Mouse (Mus musculus) neural tube, embryonic 12.5 days (tissue): ENCODE data around the gene Ccdc12. TPM values are rescaled to one million over a fixed set of nuclear protein-coding genes. Genes with fewer than 3 reads are reported as not detected.
A peak's percentile ranks its signal among the peaks of the same experiment; 100 is the strongest.

Source experiments
- ATAC-seq: fragments of 200-750 bp; cut with Nextera tagmentation; 2 replicates; pipeline ENCODE4 v1.8.0; 2017; ENCODE audit warnings: low read depth, mild to moderate bottlenecking, moderate TSS enrichment, moderate library complexity; ENCODE audit not compliant: low FRiP score
- H3K27ac ChIP-seq: fragments of 300-500 bp; sonication (generic); 2 replicates; pipeline ENCODE4 v1.5.1; 2016
- H3K27me3 ChIP-seq: fragments of 300-500 bp; sonication (generic); replicated peaks from 2 replicates; pipeline ENCODE4 v1.6.1; 2016; ENCODE audit warnings: mild to moderate bottlenecking
- H3K36me3 ChIP-seq: fragments of 300-500 bp; sonication (generic); 2 replicates; pipeline ENCODE4 v1.6.1; 2016; ENCODE audit warnings: mild to moderate bottlenecking
- H3K4me1 ChIP-seq: fragments of 300-500 bp; sonication (generic); 2 replicates; pipeline ENCODE4 v1.6.1; 2016
- H3K4me2 ChIP-seq: fragments of 300-500 bp; sonication (generic); replicated peaks from 2 replicates; pipeline ENCODE4 v1.6.1; 2016; ENCODE audit warnings: mild to moderate bottlenecking
- H3K4me3 ChIP-seq: fragments of 300-500 bp; sonication (generic); 2 replicates; pipeline ENCODE4 v1.5.1; 2016
- H3K9ac ChIP-seq: fragments of 300-500 bp; sonication (generic); 2 replicates; pipeline ENCODE4 v1.6.1; 2016; ENCODE audit warnings: mild to moderate bottlenecking
- H3K9me3 ChIP-seq: fragments of 300-500 bp; sonication (generic); 2 replicates; pipeline ENCODE4 v1.6.1; 2016; ENCODE audit warnings: mild to moderate bottlenecking
- WGBS: fragments of 180-500 bp; shearing (Covaris S2); methylation state at CpG from one replicate; pipeline ENCODE4 v1.1.7; 2016; 5-methylcytosine and 5-hydroxymethylcytosine counted together
- polyA plus RNA-seq: library from polyadenylated mRNA; unstranded; fragments of >200 nt; fragmentation: Nextera tagmentation; extraction: Ambion mirVana; gene quantifications from 2 replicates; pipeline ENCODE4 v1.2.1, GENCODE M21; 2016

Gene Ccdc12
- polyA plus RNA-seq, result 125 and 133 TPM in 2 replicates

DNA sequence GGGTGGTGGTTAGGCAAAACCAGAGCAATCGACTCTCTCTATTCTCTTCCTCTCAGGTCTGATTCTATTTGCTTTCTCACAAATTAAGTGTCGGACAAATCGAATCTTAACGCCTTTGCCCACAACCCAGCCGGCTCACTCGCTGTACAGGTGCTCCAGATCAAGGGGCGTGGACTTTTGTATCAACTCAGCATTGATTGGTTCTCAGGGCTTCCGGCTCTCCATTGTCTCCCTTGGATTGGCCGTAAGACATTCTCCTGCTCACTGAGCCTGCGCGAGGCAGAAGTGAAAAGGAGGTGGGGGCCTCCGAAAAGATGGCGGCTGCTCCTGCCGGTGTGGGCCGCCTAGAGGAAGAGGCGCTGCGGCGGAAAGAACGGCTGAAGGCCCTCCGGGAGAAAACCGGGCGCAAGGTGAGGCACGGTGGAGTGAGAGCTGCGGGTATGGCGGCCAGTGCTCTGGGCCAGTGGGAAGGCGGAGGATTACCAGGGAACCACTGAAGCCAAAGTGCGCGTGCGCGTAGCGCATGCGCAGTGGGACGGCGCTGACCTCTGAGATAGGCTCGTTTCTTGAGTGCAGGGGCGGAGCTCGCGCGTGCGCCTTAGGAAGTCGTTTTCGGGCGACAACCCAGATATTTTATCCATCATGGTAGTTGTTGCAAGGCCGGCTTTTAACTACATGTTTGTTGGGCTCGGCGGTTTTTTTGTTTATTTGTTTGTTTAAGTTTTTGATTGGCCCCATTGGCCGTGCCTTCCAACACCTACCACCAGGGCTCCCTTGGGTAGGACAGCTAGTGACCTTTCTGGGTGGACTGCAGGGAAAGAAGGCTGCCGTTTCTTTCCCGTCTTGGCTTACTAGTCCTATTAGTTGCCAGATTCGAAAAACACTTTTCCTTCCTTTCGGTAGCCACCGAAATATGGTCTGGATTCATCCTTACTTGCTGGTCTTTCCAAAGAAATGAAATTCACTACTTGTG, at the start of gene Ccdc12:
TSS of gene Ccdc12 (plus strand) at position 255 of the 973 bp plus-strand sequence.
- Histone ChIP-seq H3K4me1 (peaks cover 37% of the 10 kb centered on the region), H3K4me3 (peak within 1 kb of the TSS; percentile 60)

DNA sequence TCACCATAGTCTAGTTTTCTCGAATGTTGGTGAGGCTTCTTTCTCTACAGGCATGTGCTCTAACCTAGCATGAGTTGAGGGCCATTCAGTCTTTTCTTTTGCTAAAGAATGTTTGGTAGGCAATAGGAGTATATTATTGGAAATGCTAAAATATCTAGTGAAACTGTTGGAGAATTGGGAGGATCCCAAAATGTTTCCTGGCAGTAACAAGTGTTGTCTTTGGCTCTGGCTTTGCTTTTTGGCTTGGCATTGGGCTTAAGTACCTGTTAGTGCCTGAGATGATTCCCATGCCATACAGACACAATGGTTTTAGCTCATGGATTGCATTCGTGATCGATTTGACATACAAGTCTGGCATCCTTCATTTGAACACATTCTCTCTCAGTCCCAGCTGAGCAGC, 44.8 kb upstream of the Ccdc12 start:
- H3K27me3 ChIP-seq, result no peaks in the 10 kb centered on the region
- no peak overlapping the region for H3K4me3 ChIP-seq
- H3K9ac ChIP-seq, result no peak overlapping the region
- peaks cover 30% of the 10 kb centered on the region for H3K36me3 ChIP-seq
- ATAC-seq, result no peak
- H3K9me3 ChIP-seq, result no peaks in the 10 kb centered on the region
- H3K27ac ChIP-seq, result no peak overlapping the region
- 95% methylated on average over 3 of the region's 3 CpGs for WGBS
- H3K4me2 ChIP-seq, result no peak overlapping the region
- no peaks in the 10 kb centered on the region for H3K4me1 ChIP-seq

More for the DNA sequence above, at the start of gene Ccdc12:
- Histone ChIP-seq H3K9me3 (no peaks in the 10 kb centered on the region), H3K9ac (peak within 1 kb of the TSS; percentile 80), H3K4me2 (peak within 1 kb of the TSS; percentile 76), H3K27me3 (peaks cover 23% of the 10 kb centered on the region), H3K27ac (peak within 1 kb of the TSS; percentile 88), H3K36me3 (peaks cover 4% of the 10 kb centered on the region; the same call in 1 of the 2 replicates)
- WGBS, result under 1% methylated on average over 52 of the region's 52 CpGs
- ATAC-seq, result peak; percentile 97

- Histone ChIP-seq H3K9me3 (no peaks in the 10 kb centered on the region), H3K4me3 (no peak overlapping the region), H3K27ac (no peak overlapping the region), H3K36me3 (peaks cover 70% of the 10 kb centered on the region), H3K4me1 (no peaks in the 10 kb centered on the region), H3K27me3 (no peaks in the 10 kb centered on the region), H3K4me2 (no peak overlapping the region), H3K9ac (no peak overlapping the region)
- no peak for ATAC-seq
- WGBS, result 77% methylated on average over 3 of the region's 3 CpGs
Measured at GRCm38 (mm10) chr9:110617081-110617480, 39.2 kb upstream of the Ccdc12 start.

- H3K9me3 ChIP-seq, result no peaks in the 10 kb centered on the region
- H3K9ac ChIP-seq, result no peak overlapping the region
- H3K4me1 ChIP-seq, result peaks cover 21% of the 10 kb centered on the region
- H3K4me2 ChIP-seq, result no peak overlapping the region
- no peaks in the 10 kb centered on the region for H3K27me3 ChIP-seq
- peaks cover 61% of the 10 kb centered on the region for H3K36me3 ChIP-seq
- 92% methylated on average over 7 of the region's 7 CpGs for WGBS
- H3K4me3 ChIP-seq, result no peak overlapping the region
- H3K27ac ChIP-seq, result no peak overlapping the region
- no peak for ATAC-seq
Measured at GRCm38 (mm10) chr9:110620180-110620579, 36.1 kb upstream of the Ccdc12 start.

DNA sequence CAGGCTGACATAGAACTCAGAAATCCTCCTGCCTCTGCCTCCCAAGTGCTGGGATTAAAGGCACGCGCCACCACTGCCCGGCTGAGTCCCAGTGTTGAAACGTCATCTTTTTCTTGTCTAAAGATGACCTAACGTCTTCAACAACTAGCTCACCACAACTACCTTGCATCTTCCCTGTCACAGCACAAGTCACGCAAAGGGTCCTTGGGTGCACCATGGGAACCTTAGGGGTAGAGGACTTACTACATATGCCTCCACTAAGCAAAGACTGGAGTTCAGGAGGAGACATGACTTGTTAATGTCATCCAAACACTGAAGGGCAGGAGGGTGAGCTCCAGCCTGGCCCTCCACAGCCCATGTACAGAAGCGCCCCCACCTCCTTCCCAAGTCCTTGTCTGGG, 35.6 kb upstream of the Ccdc12 start:
- Histone ChIP-seq H3K4me2 (no peak overlapping the region), H3K9ac (no peak overlapping the region), H3K4me1 (peaks cover 26% of the 10 kb centered on the region), H3K27ac (no peak overlapping the region), H3K27me3 (no peaks in the 10 kb centered on the region), H3K36me3 (peaks cover 56% of the 10 kb centered on the region), H3K9me3 (no peaks in the 10 kb centered on the region), H3K4me3 (no peak overlapping the region)
- ATAC-seq, result no peak
- 94% methylated on average over 7 of the region's 7 CpGs for WGBS

GRCm38 (mm10) chr9:110622621-110623219, 33.6 kb upstream of the Ccdc12 start:
- WGBS, result 86% methylated on average over 12 of the region's 12 CpGs
- peaks cover 41% of the 10 kb centered on the region for H3K36me3 ChIP-seq

GRCm38 (mm10) chr9:110623416-110624195, 32.7 kb upstream of the Ccdc12 start:
- Histone ChIP-seq H3K4me1 (peaks cover 26% of the 10 kb centered on the region), H3K9ac (peak overlapping the region; percentile 72), H3K4me2 (peak overlapping the region; percentile 97), H3K36me3 (peaks cover 33% of the 10 kb centered on the region), H3K9me3 (no peaks in the 10 kb centered on the region), H3K27ac (peak overlapping the region; percentile 70), H3K4me3 (peak overlapping the region; percentile 52), H3K27me3 (no peaks in the 10 kb centered on the region)
- ATAC-seq, result no peak
- 39% methylated on average over 8 of the region's 8 CpGs for WGBS

More at GRCm38 (mm10) chr9:110622621-110623219, 33.6 kb upstream of the Ccdc12 start:
- H3K27ac ChIP-seq, result no peak overlapping the region
- peak overlapping the region; percentile 97; the same call in 1 of the 2 replicates for H3K4me2 ChIP-seq
- H3K9me3 ChIP-seq, result no peaks in the 10 kb centered on the region
- no peak overlapping the region for H3K4me3 ChIP-seq
- no peak for ATAC-seq
- peaks cover 26% of the 10 kb centered on the region for H3K4me1 ChIP-seq
- no peak overlapping the region for H3K9ac ChIP-seq
- no peaks in the 10 kb centered on the region for H3K27me3 ChIP-seq

- Histone ChIP-seq H3K27ac (peak within 1 kb of the TSS; percentile 70), H3K9ac (peak within 1 kb of the TSS; percentile 72), H3K4me2 (peak within 1 kb of the TSS; percentile 97), H3K4me1 (peaks cover 26% of the 10 kb centered on the region), H3K9me3 (no peaks in the 10 kb centered on the region), H3K36me3 (peaks cover 23% of the 10 kb centered on the region), H3K27me3 (no peaks in the 10 kb centered on the region), H3K4me3 (peak within 1 kb of the TSS; percentile 52)
- peak; percentile 97 for ATAC-seq
- WGBS, result 1% methylated on average over 41 of the region's 41 CpGs
Measured at GRCm38 (mm10) chr9:110624361-110625166, 31.7 kb upstream of the Ccdc12 start, which contains the start of gene Nradd. TSS of gene Nradd (minus strand) at chr9:110624452.

- Histone ChIP-seq H3K4me3 (peak overlapping the region; percentile 52), H3K9ac (peak overlapping the region; percentile 72), H3K27me3 (no peaks in the 10 kb centered on the region), H3K4me1 (peaks cover 26% of the 10 kb centered on the region), H3K4me2 (peak overlapping the region; percentile 97), H3K27ac (peak overlapping the region; percentile 62; the same call in 1 of the 2 replicates), H3K36me3 (peaks cover 15% of the 10 kb centered on the region), H3K9me3 (no peaks in the 10 kb centered on the region)
- peak; percentile 4; the same call in 1 of the 2 replicates for ATAC-seq
- WGBS, result 71% methylated on average over 11 of the region's 11 CpGs
Measured at GRCm38 (mm10) chr9:110625350-110625908, 30.9 kb upstream of the Ccdc12 start.

GRCm38 (mm10) chr9:110630171-110630570, 26.1 kb upstream of the Ccdc12 start:
- H3K27me3 ChIP-seq, result peaks cover 22% of the 10 kb centered on the region

More at GRCm38 (mm10) chr9:110630171-110630570, 26.1 kb upstream of the Ccdc12 start:
- Histone ChIP-seq H3K36me3 (no peaks in the 10 kb centered on the region; the same call in 1 of the 2 replicates), H3K9me3 (no peaks in the 10 kb centered on the region), H3K27ac (no peak overlapping the region), H3K4me2 (no peak overlapping the region), H3K4me3 (no peak overlapping the region), H3K9ac (no peak overlapping the region), H3K4me1 (peaks cover 10% of the 10 kb centered on the region; the same call in 1 of the 2 replicates)
- 93% methylated on average over 15 of the region's 15 CpGs for WGBS
- no peak for ATAC-seq
